Mouse (Mus musculus) hindbrain, embryonic 13.5 days (tissue): Measurements from ENCODE around the gene C2cd4b. TPM values are rescaled to one million over a fixed set of nuclear protein-coding genes. Genes with fewer than 3 reads are reported as not detected.

Experiments used
- ATAC-seq: fragments of 200-750 bp; cut with Nextera tagmentation; 2 replicates; pipeline ENCODE4 v1.8.0; 2017; ENCODE audit warnings: moderate TSS enrichment; ENCODE audit not compliant: low FRiP score
- H3K27ac ChIP-seq: fragments of 300-500 bp; sonication (generic); 2 replicates; pipeline ENCODE4 v1.5.1; 2015; ENCODE audit warnings: inconsistent platforms, mild to moderate bottlenecking, moderate library complexity
- H3K27me3 ChIP-seq: fragments of 300-500 bp; sonication (generic); 2 replicates; pipeline ENCODE4 v1.6.1; 2015; ENCODE audit warnings: mild to moderate bottlenecking, inconsistent platforms
- H3K36me3 ChIP-seq: fragments of 300-500 bp; sonication (generic); 2 replicates; pipeline ENCODE4 v1.6.1; 2015; ENCODE audit warnings: mild to moderate bottlenecking, inconsistent platforms
- H3K4me1 ChIP-seq: fragments of 300-500 bp; sonication (generic); replicated peaks from 2 replicates; pipeline ENCODE4 v1.6.1; 2015; ENCODE audit warnings: inconsistent platforms
- H3K4me2 ChIP-seq: fragments of 300-500 bp; sonication (generic); 2 replicates; pipeline ENCODE4 v1.6.1; 2015; ENCODE audit warnings: inconsistent platforms, mild to moderate bottlenecking, moderate library complexity
- H3K4me3 ChIP-seq: fragments of 300-500 bp; sonication (generic); 2 replicates; pipeline ENCODE4 v1.5.1; 2015; ENCODE audit warnings: mild to moderate bottlenecking, inconsistent platforms
- H3K9ac ChIP-seq: fragments of 300-500 bp; sonication (generic); 2 replicates; pipeline ENCODE4 v1.6.1; 2015; ENCODE audit warnings: mild to moderate bottlenecking, inconsistent platforms
- H3K9me3 ChIP-seq: fragments of 300-500 bp; sonication (generic); 2 replicates; pipeline ENCODE4 v1.6.1; 2016; ENCODE audit warnings: inconsistent platforms
- WGBS: fragments of 180-500 bp; shearing (Covaris S2); methylation state at CpG from one replicate; pipeline ENCODE4 v1.1.7; 2015; 5-methylcytosine and 5-hydroxymethylcytosine counted together
- polyA plus RNA-seq: library from polyadenylated mRNA; unstranded; fragments of >200 nt; fragmentation: Nextera tagmentation; extraction: Ambion mirVana; gene quantifications from 2 replicates; pipeline ENCODE4 v1.2.1, GENCODE M21; 2015

Gene C2cd4b
- polyA plus RNA-seq, 1 experiment from 2014 or later = 0.49 TPM

GRCm38 (mm10) chr9:67782786-67783185, 23.5 kb downstream of the C2cd4b start:
- Histone ChIP-seq H3K4me2 (no peak overlapping the region), H3K27ac (no peak overlapping the region), H3K27me3 (no peaks in the 10 kb centered on the region), H3K4me1 (peaks cover 7% of the 10 kb centered on the region), H3K4me3 (no peak overlapping the region), H3K36me3 (no peaks in the 10 kb centered on the region), H3K9me3 (0 out of 2 replicates have a peak, but pooled peaks cover 4% of the 10 kb centered on the region), H3K9ac (no peak overlapping the region)
- 73% methylated on average over 6 of the region's 6 CpGs for whole genome bisulfite sequencing
- no peak for ATAC-seq

GRCm38 (mm10) chr9:67783464-67783863, 24.2 kb downstream of the C2cd4b start:
- no peak overlapping the region for H3K9ac ChIP-seq
- WGBS = 86% methylated on average over 3 of the region's 3 CpGs

GRCm38 (mm10) chr9:67783925-67784324, 24.7 kb downstream of the C2cd4b start:
- Histone ChIP-seq H3K9me3 (0 out of 2 replicates have a peak, but pooled peaks cover 4% of the 10 kb centered on the region), H3K4me1 (no peaks in the 10 kb centered on the region), H3K27me3 (no peaks in the 10 kb centered on the region), H3K27ac (no peak overlapping the region), H3K4me3 (no peak overlapping the region), H3K36me3 (no peaks in the 10 kb centered on the region), H3K4me2 (no peak overlapping the region), H3K9ac (no peak overlapping the region)
- no peak for ATAC-seq

More at GRCm38 (mm10) chr9:67783464-67783863, 24.2 kb downstream of the C2cd4b start:
- no peak for ATAC-seq
- H3K27ac ChIP-seq = no peak overlapping the region
- H3K9me3 ChIP-seq = 0 out of 2 replicates have a peak, but pooled peaks cover 4% of the 10 kb centered on the region
- no peaks in the 10 kb centered on the region for H3K27me3 ChIP-seq
- no peaks in the 10 kb centered on the region for H3K36me3 ChIP-seq
- no peak overlapping the region for H3K4me3 ChIP-seq
- H3K4me2 ChIP-seq = no peak overlapping the region
- H3K4me1 ChIP-seq = peaks cover 4% of the 10 kb centered on the region

- 86% methylated on average over 7 of the region's 7 CpGs for WGBS
- Histone ChIP-seq H3K36me3 (no peaks in the 10 kb centered on the region), H3K9ac (no peak overlapping the region), H3K27ac (no peak overlapping the region), H3K4me1 (no peaks in the 10 kb centered on the region), H3K9me3 (0 out of 2 replicates have a peak, but pooled peaks cover 4% of the 10 kb centered on the region), H3K27me3 (no peaks in the 10 kb centered on the region), H3K4me2 (no peak overlapping the region), H3K4me3 (no peak overlapping the region)
- ATAC-seq = no peak
Observed at GRCm38 (mm10) chr9:67786311-67786710, 27.1 kb downstream of the C2cd4b start.

GRCm38 (mm10) chr9:67787671-67788070, 28.4 kb downstream of the C2cd4b start:
- 73% methylated on average over 6 of the region's 6 CpGs for WGBS
- Histone ChIP-seq H3K9ac (no peak overlapping the region), H3K4me2 (no peak overlapping the region), H3K27ac (no peak overlapping the region), H3K36me3 (no peaks in the 10 kb centered on the region), H3K27me3 (no peaks in the 10 kb centered on the region), H3K4me1 (no peaks in the 10 kb centered on the region), H3K9me3 (0 out of 2 replicates have a peak, but pooled peaks cover 4% of the 10 kb centered on the region), H3K4me3 (no peak overlapping the region)
- no peak for ATAC-seq

- no peak for ATAC-seq
- H3K9ac ChIP-seq = no peak overlapping the region
- WGBS = 75% methylated on average over 5 of the region's 5 CpGs
- peaks cover 23% of the 10 kb centered on the region for H3K4me1 ChIP-seq
- H3K4me2 ChIP-seq = no peak overlapping the region
- no peaks in the 10 kb centered on the region for H3K27me3 ChIP-seq
- H3K9me3 ChIP-seq = no peaks in the 10 kb centered on the region
- H3K36me3 ChIP-seq = no peaks in the 10 kb centered on the region
- no peak overlapping the region for H3K4me3 ChIP-seq
- no peak overlapping the region for H3K27ac ChIP-seq
Observed at GRCm38 (mm10) chr9:67792405-67792804, 33.2 kb downstream of the C2cd4b start.

GRCm38 (mm10) chr9:67793501-67793900, 34.3 kb downstream of the C2cd4b start:
- 85% methylated on average over 6 of the region's 6 CpGs for WGBS
- ATAC-seq = no peak

GRCm38 (mm10) chr9:67794216-67794615, 35.0 kb downstream of the C2cd4b start:
- WGBS = 64% methylated on average over 1 of the region's 1 CpGs
- ATAC-seq = no peak

More at GRCm38 (mm10) chr9:67793501-67793900, 34.3 kb downstream of the C2cd4b start:
- peaks cover 23% of the 10 kb centered on the region for H3K4me1 ChIP-seq
- H3K27ac ChIP-seq = no peak overlapping the region
- H3K9me3 ChIP-seq = no peaks in the 10 kb centered on the region
- no peak overlapping the region for H3K9ac ChIP-seq
- H3K4me3 ChIP-seq = no peak overlapping the region
- no peaks in the 10 kb centered on the region for H3K27me3 ChIP-seq
- no peak overlapping the region for H3K4me2 ChIP-seq
- no peaks in the 10 kb centered on the region for H3K36me3 ChIP-seq

DNA sequence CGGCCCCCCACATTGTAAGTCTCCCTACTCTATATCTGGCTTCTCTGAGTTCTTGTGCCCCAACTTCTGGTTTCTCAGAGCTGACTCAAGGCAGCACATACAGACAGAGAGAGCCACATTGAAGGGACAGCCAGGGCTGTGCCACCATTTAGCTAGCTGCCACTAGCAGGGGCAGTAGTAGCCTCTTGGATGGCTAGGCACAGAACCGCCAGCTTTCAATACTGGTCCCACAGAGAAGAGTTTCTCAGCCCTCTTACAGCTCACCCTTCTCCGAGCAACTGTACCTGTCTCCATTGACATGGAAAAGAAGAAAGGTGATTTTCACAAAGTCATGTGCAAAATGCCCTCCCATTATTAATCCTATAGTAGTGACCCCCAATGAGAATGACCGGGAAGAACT, 35.4 kb downstream of the C2cd4b start:
- WGBS = 88% methylated on average over 4 of the region's 4 CpGs
- Histone ChIP-seq H3K36me3 (no peaks in the 10 kb centered on the region), H3K27me3 (no peaks in the 10 kb centered on the region), H3K4me2 (0 out of 2 replicates have a peak overlapping the region, but pooled peaks have one; percentile 42), H3K9me3 (no peaks in the 10 kb centered on the region), H3K9ac (peak overlapping the region; percentile 13; the same call in 1 of the 2 replicates), H3K4me3 (no peak overlapping the region), H3K4me1 (peaks cover 33% of the 10 kb centered on the region), H3K27ac (peak overlapping the region; percentile 85)
- ATAC-seq = no peak

More at GRCm38 (mm10) chr9:67794216-67794615, 35.0 kb downstream of the C2cd4b start:
- Histone ChIP-seq H3K9ac (peak overlapping the region; percentile 13; the same call in 1 of the 2 replicates), H3K4me3 (no peak overlapping the region), H3K9me3 (no peaks in the 10 kb centered on the region), H3K4me2 (no peak overlapping the region), H3K27ac (0 out of 2 replicates have a peak overlapping the region, but pooled peaks have one; percentile 85), H3K4me1 (peaks cover 29% of the 10 kb centered on the region), H3K36me3 (no peaks in the 10 kb centered on the region), H3K27me3 (no peaks in the 10 kb centered on the region)

GRCm38 (mm10) chr9:67795205-67795675, 36.0 kb downstream of the C2cd4b start:
- H3K27me3 ChIP-seq = no peaks in the 10 kb centered on the region
- H3K27ac ChIP-seq = peak overlapping the region; percentile 85
- H3K9ac ChIP-seq = peak overlapping the region; percentile 49; the same call in 1 of the 2 replicates
- H3K4me2 ChIP-seq = peak overlapping the region; percentile 42
- H3K9me3 ChIP-seq = no peaks in the 10 kb centered on the region
- 23% methylated on average over 14 of the region's 14 CpGs for WGBS
- peaks cover 36% of the 10 kb centered on the region for H3K4me1 ChIP-seq
- peak; percentile 84 for ATAC-seq
- H3K4me3 ChIP-seq = no peak overlapping the region; the same call in 1 of the 2 replicates
- no peaks in the 10 kb centered on the region for H3K36me3 ChIP-seq

DNA sequence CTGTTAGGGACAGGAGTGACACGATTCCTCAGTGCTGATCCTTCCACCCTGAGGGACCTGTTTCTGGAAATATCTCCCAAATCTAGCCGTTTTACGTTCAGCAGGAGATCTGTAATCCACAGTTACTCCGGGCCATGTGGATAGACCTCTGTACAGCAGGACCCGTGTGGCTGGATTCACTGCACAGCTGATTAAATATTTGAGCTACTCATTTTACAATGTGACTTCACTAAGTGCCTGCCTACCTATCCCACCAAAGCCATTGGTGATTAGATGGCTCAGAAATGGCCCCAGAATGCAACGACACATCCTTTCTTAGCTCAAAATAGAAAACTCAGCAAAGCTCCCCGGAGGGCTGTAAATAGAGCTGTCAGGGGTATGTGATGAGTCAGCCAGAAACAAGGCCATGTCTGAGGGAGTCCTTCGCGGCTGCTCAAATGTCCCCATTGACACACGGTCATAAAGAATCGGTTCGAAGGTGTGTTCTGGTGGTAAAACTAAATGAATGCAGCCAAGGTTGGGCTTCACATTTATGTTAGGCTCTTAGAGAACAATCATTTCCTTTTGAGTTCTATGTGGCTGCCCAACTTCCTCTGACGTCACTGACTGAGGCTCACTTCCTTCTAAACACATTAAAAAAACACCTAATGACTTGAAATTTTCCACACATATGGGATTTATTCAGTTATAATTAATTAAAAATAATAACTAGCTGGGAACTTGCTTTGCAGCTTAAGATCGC, 40.0 kb downstream of the C2cd4b start:
- H3K4me1 ChIP-seq = peaks cover 34% of the 10 kb centered on the region
- H3K9me3 ChIP-seq = no peaks in the 10 kb centered on the region
- H3K27ac ChIP-seq = no peak overlapping the region
- H3K36me3 ChIP-seq = no peaks in the 10 kb centered on the region
- no peak overlapping the region for H3K9ac ChIP-seq
- H3K27me3 ChIP-seq = no peaks in the 10 kb centered on the region
- no peak overlapping the region for H3K4me3 ChIP-seq
- ATAC-seq = no peak
- no peak overlapping the region for H3K4me2 ChIP-seq
- WGBS = 59% methylated on average over 14 of the region's 14 CpGs

GRCm38 (mm10) chr9:67802241-67802640, 43.0 kb downstream of the C2cd4b start:
- WGBS = 36% methylated on average over 6 of the region's 6 CpGs
- ATAC-seq = no peak
- Histone ChIP-seq H3K36me3 (no peaks in the 10 kb centered on the region), H3K4me1 (peaks cover 18% of the 10 kb centered on the region), H3K4me3 (no peak overlapping the region), H3K27me3 (no peaks in the 10 kb centered on the region), H3K9ac (no peak overlapping the region), H3K27ac (no peak overlapping the region), H3K9me3 (no peaks in the 10 kb centered on the region), H3K4me2 (no peak overlapping the region)
